Mouse (Mus musculus) liver, postnatal 0 days (tissue): ENCODE measurements around the gene Rtn3.

Experiments used
- CTCF ChIP-seq: sonication (generic); IDR thresholded peaks from 2 replicates; pipeline ENCODE4 v1.5.1; 2016; ENCODE audit warnings: antibody characterized with exemption, low read depth
- EP300 ChIP-seq: IDR thresholded peaks from 2 replicates; pipeline ENCODE4 v1.6.1; 2016; ENCODE audit warnings: antibody characterized with exemption, low read depth, mild to moderate bottlenecking

DNA sequence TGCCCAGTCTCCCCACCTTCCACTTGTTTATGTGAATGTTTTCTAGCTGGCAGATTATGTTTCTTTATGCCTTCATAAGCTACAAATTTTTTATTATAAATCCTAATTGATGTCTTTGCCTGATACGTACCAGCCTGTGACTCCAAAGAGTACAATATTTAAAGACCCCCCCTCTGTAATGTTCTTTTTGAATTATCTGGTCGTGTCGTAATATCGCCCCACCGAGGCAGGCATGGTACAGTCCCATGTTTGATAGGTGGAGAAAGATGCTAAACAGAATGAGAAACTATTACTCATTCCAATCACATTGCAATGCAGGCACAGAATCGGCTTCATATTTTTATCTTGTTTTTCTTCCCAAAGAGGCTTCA, 416 bp upstream of the Rtn3 start:
- TF ChIP-seq CTCF (peak; percentile 34; the same call in 1 of the 2 replicates), EP300 (no peak; the same call in 1 of the 2 replicates)
